Mouse (Mus musculus): ENCODE measurements around the gene Serinc5. TPM values are rescaled to one million over a fixed set of nuclear protein-coding genes. Genes with fewer than 3 reads are reported as not detected.
A peak's percentile ranks its signal among the peaks of the same experiment; 100 is the strongest.

Gene Serinc5
- polyA plus RNA-seq, 1 experiment from 2014 or later: 26.7 TPM

- Histone ChIP-seq H3K4me3 (no peak overlapping the region), H3K9me3 (replicated peaks) (no peaks in the 10 kb centered on the region), H3K4me1 (peaks cover 20% of the 10 kb centered on the region), H3K27ac (no peak overlapping the region), H3K4me2 (no peak overlapping the region), H3K36me3 (no peaks in the 10 kb centered on the region), H3K9ac (no peak overlapping the region), H3K27me3 (replicated peaks) (peaks cover 8% of the 10 kb centered on the region; the same call in 1 of the 2 replicates)
- no peak for ATAC-seq
- 62% methylated on average over 11 of the region's 11 CpGs for WGBS (ENCODE audit: insufficient replicate concordance)
These were observed 125.8 kb downstream of the Serinc5 start for GRCm38 (mm10) chr13:92736516-92737300.

GRCm38 (mm10) chr13:92738821-92739220, 127.9 kb downstream of the Serinc5 start:
- WGBS (ENCODE audit: insufficient replicate concordance): 65% methylated on average over 3 of the region's 3 CpGs
- H3K4me1 ChIP-seq: peaks cover 36% of the 10 kb centered on the region
- no peak for ATAC-seq

DNA sequence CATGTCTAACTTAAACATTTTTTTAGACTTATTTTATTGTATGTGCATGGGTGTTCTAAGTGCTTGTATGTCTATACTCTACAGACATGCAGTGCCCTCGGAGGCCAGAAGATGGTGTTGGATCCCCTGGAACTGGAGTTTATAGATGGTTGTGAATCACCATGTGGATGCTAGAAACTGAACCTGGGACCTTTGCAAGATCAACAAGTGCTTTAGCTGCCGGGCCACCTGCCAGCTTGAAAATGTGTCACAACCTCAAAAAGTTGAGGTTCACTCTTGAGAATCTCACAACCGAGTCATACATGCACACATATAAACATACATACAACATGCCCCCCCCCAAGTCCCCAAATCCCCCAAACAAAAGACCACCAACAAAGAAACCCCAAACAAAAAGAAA, 129.0 kb downstream of the Serinc5 start:
- no peak for ATAC-seq

More at GRCm38 (mm10) chr13:92738821-92739220, 127.9 kb downstream of the Serinc5 start:
- Histone ChIP-seq H3K4me2 (no peak overlapping the region), H3K27ac (no peak overlapping the region), H3K27me3 (replicated peaks) (peaks cover 6% of the 10 kb centered on the region; the same call in 1 of the 2 replicates), H3K36me3 (no peaks in the 10 kb centered on the region), H3K9me3 (replicated peaks) (no peaks in the 10 kb centered on the region), H3K9ac (no peak overlapping the region), H3K4me3 (no peak overlapping the region)

DNA sequence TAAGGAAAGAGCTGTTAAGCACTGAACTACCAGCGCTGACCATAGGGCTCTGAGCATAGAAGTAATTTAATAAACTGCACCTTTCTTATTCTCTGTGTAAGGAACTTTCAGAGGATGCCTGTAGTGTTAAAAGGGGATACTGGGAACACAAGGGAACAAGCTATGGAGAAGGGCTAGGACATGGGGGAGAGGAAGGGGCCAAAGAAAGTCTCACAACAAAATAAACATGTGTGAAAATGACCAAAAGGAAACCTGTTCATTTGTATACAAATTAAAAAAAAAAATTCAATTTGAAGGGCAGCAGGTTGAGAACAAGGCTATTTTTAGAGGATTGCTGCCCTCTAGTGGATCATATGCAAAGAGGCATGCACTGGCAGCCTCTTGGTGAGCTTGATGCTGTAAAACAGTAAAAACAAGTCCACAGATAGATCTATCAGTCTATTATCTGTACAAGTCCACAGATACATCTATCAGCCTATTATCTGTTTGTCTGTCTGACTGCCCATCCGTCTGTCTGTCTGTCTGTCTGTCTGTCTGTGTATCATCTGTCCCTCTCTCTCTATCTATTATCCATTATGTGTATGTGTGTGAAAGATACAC, 129.9 kb downstream of the Serinc5 start:
- Histone ChIP-seq H3K4me3 (no peak overlapping the region), H3K4me2 (no peak overlapping the region), H3K4me1 (peaks cover 41% of the 10 kb centered on the region), H3K27me3 (replicated peaks) (no peaks in the 10 kb centered on the region), H3K27ac (no peak overlapping the region), H3K9ac (no peak overlapping the region), H3K9me3 (replicated peaks) (no peaks in the 10 kb centered on the region), H3K36me3 (no peaks in the 10 kb centered on the region)
- WGBS (ENCODE audit: insufficient replicate concordance): 6% methylated on average over 2 of the region's 2 CpGs
- ATAC-seq: no peak

More for the DNA sequence above, 129.0 kb downstream of the Serinc5 start:
- 72% methylated on average over 3 of the region's 3 CpGs for WGBS (ENCODE audit: insufficient replicate concordance)
- no peak overlapping the region for H3K27ac ChIP-seq
- H3K4me3 ChIP-seq: no peak overlapping the region
- H3K27me3 ChIP-seq (replicated peaks): no peaks in the 10 kb centered on the region
- H3K36me3 ChIP-seq: no peaks in the 10 kb centered on the region
- no peak overlapping the region for H3K4me2 ChIP-seq
- no peaks in the 10 kb centered on the region for H3K9me3 ChIP-seq (replicated peaks)
- peaks cover 41% of the 10 kb centered on the region for H3K4me1 ChIP-seq
- H3K9ac ChIP-seq: no peak overlapping the region

GRCm38 (mm10) chr13:92742886-92743285, 132.0 kb downstream of the Serinc5 start:
- peak; percentile 41 for ATAC-seq
- Histone ChIP-seq H3K9me3 (replicated peaks) (no peaks in the 10 kb centered on the region), H3K36me3 (no peaks in the 10 kb centered on the region), H3K27me3 (replicated peaks) (no peaks in the 10 kb centered on the region), H3K4me1 (peaks cover 41% of the 10 kb centered on the region), H3K4me2 (peak overlapping the region; percentile 65), H3K4me3 (0 out of 2 replicates have a peak overlapping the region, but pooled peaks have one; percentile 16), H3K27ac (peak overlapping the region; percentile 96), H3K9ac (peak overlapping the region; percentile 56)
- WGBS (ENCODE audit: insufficient replicate concordance): 79% methylated on average over 4 of the region's 4 CpGs

DNA sequence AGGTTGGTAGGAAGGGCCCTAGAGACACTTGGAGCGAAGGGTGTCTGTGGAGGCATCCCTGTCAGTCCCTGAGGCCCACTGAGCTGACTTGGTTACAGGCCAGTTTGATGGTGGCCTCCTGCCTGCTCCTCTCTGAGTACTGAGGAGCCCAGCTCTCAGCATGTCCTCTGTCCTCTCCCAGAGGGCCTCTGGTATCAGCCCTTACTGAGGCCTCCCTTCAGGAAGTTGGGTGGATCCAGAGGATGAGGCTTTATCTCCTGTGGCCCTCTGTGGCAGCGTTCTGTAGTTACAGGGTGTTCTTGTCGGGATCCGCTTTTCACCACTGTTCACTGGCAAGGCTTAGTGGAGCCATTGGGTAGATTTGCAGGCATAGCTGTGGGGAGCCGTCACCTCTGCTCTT, 132.4 kb downstream of the Serinc5 start:
- H3K36me3 ChIP-seq: no peaks in the 10 kb centered on the region
- H3K27ac ChIP-seq: peak overlapping the region; percentile 96
- H3K4me2 ChIP-seq: peak overlapping the region; percentile 65
- peak overlapping the region; percentile 56 for H3K9ac ChIP-seq
- 0 out of 2 replicates have a peak overlapping the region, but pooled peaks have one; percentile 16 for H3K4me3 ChIP-seq
- WGBS (ENCODE audit: insufficient replicate concordance): 30% methylated on average over 5 of the region's 5 CpGs
- H3K4me1 ChIP-seq: peaks cover 41% of the 10 kb centered on the region
- no peaks in the 10 kb centered on the region for H3K27me3 ChIP-seq (replicated peaks)
- no peaks in the 10 kb centered on the region for H3K9me3 ChIP-seq (replicated peaks)
- peak; percentile 100 for ATAC-seq

GRCm38 (mm10) chr13:92750976-92751518, 140.2 kb downstream of the Serinc5 start:
- no peaks in the 10 kb centered on the region for H3K9me3 ChIP-seq (replicated peaks)
- no peak overlapping the region for H3K27ac ChIP-seq
- H3K4me3 ChIP-seq: no peak overlapping the region
- H3K9ac ChIP-seq: no peak overlapping the region
- no peaks in the 10 kb centered on the region for H3K36me3 ChIP-seq
- no peaks in the 10 kb centered on the region for H3K4me1 ChIP-seq
- ATAC-seq: peak; percentile 66
- peak overlapping the region; percentile 34 for H3K4me2 ChIP-seq
- 26% methylated on average over 7 of the region's 7 CpGs for WGBS (ENCODE audit: insufficient replicate concordance)
- 0 out of 2 replicates have a peak, but pooled peaks cover 7% of the 10 kb centered on the region for H3K27me3 ChIP-seq (replicated peaks)

DNA sequence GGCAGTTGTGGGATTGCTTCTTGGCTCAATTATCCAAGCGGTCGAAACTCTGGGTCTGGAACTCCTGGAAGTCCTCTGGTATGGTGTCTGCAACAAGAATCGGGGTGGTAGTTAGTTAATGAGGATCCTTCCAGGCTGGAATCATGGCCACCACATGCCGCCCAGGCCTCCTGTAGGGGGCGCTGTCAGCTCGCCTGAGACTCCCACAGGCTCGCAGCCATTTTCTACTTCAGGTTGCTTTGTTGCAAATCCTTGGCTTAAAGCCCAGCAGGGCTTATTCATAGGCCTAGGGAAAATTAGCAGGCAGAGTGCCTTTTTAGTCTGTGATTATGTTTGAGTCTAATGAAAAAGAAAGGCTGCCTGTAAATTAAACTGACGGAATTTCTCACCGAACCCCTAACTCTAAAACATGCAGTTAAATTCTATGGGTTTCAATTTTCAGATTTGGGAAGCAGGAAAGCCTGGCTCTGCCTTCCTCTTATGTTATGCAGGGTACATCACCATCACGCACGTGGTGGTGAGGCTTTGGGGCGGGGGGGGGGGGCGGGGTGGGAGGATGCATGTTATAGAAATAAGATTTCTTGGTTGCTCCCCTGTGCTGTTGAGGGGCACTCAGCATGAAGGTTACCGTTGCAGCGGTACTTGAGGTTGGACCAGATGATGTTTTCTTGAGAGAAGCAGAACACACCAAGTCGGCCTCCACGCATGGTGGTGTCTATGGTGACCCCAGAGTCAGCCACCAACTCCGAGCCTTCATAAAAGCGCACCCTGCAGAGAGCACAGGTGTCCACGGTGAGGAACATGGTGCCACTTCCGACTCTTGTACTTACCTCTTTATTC, 141.1 kb downstream of the Serinc5 start:
- H3K4me1 ChIP-seq: no peaks in the 10 kb centered on the region
- no peaks in the 10 kb centered on the region for H3K36me3 ChIP-seq
- 67% methylated on average over 21 of the region's 21 CpGs for WGBS (ENCODE audit: insufficient replicate concordance)
- ATAC-seq: no peak
- H3K27me3 ChIP-seq (replicated peaks): 0 out of 2 replicates have a peak, but pooled peaks cover 7% of the 10 kb centered on the region
- no peak overlapping the region for H3K4me2 ChIP-seq
- H3K4me3 ChIP-seq: no peak overlapping the region
- H3K9ac ChIP-seq: no peak overlapping the region
- no peaks in the 10 kb centered on the region for H3K9me3 ChIP-seq (replicated peaks)
- no peak overlapping the region for H3K27ac ChIP-seq

DNA sequence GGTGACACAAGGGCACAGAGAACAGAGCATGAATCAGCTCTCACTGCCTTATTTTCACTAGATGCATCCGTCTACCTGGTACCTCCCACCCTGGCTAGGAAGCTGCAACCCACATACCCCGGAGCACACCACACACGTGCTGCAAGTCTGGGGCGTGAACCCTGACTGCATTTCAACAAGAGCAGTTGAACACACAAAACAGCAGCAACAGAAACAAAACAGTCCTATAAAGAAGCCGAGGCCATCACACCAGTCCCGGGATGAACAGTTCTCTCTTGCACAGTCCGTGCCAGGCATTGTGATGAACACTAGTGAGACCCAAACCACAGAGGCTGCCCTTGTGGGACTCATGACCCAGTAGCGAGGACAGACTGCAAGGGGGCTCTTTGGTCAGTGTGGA, 142.8 kb downstream of the Serinc5 start:
- no peak overlapping the region for H3K4me2 ChIP-seq

DNA sequence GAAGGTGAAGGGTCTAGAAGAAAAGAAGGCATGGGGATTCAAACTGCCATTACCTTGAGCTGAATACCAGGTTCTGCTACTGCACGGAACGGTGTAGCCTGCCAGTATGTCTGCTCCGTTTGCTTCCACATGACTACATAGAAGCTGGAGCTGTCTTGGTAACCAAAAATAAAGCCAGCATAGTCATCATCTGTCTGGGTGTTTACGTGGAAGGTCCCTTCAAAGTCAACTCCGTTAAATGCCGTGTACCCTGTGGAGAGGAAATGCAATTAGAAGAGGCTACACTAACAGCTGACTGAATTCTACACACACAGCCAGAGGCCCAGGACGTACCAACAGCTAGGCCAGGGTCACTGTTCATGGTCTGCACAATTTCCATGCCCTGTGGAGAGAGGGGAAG, 144.1 kb downstream of the Serinc5 start:
- Histone ChIP-seq H3K4me2 (no peak overlapping the region), H3K27ac (no peak overlapping the region), H3K4me3 (no peak overlapping the region), H3K36me3 (no peaks in the 10 kb centered on the region), H3K9ac (no peak overlapping the region), H3K4me1 (no peaks in the 10 kb centered on the region), H3K9me3 (replicated peaks) (no peaks in the 10 kb centered on the region), H3K27me3 (replicated peaks) (peaks cover 4% of the 10 kb centered on the region; the same call in 1 of the 2 replicates)
- ATAC-seq: no peak
- WGBS (ENCODE audit: insufficient replicate concordance): 70% methylated on average over 7 of the region's 7 CpGs

More for the DNA sequence above, 142.8 kb downstream of the Serinc5 start:
- Histone ChIP-seq H3K4me3 (no peak overlapping the region), H3K4me1 (no peaks in the 10 kb centered on the region), H3K9ac (no peak overlapping the region), H3K36me3 (no peaks in the 10 kb centered on the region), H3K27me3 (replicated peaks) (peaks cover 7% of the 10 kb centered on the region; the same call in 1 of the 2 replicates), H3K9me3 (replicated peaks) (no peaks in the 10 kb centered on the region), H3K27ac (no peak overlapping the region)
- no peak for ATAC-seq
- 66% methylated on average over 8 of the region's 8 CpGs for WGBS (ENCODE audit: insufficient replicate concordance)

- no peak overlapping the region for H3K4me3 ChIP-seq
- H3K4me1 ChIP-seq: no peaks in the 10 kb centered on the region
- H3K4me2 ChIP-seq: no peak overlapping the region
- H3K27ac ChIP-seq: no peak overlapping the region
- no peak for ATAC-seq
- WGBS (ENCODE audit: insufficient replicate concordance): 41% methylated on average over 12 of the region's 12 CpGs
- no peaks in the 10 kb centered on the region for H3K36me3 ChIP-seq
- H3K9me3 ChIP-seq (replicated peaks): no peaks in the 10 kb centered on the region
- H3K27me3 ChIP-seq (replicated peaks): peaks cover 4% of the 10 kb centered on the region; the same call in 1 of the 2 replicates
- H3K9ac ChIP-seq: no peak overlapping the region
These were observed 147.2 kb downstream of the Serinc5 start for GRCm38 (mm10) chr13:92757972-92758585.
